Mouse (Mus musculus): ENCODE measurements around the gene Vegfd. TPM values are rescaled to one million over a fixed set of nuclear protein-coding genes. Genes with fewer than 3 reads are reported as not detected.

Gene Vegfd
- total RNA-seq, 2 experiments from 2014 or later, result 1.7 to 4.2 TPM

Other genes with a start within 250 kb of the Vegfd start
- gene Ace2, start 234.0 kb upstream of the Vegfd start, total RNA-seq (2021), result 1 to 10 TPM; 1.6 to 1.7 TPM
- under 1 TPM; 0.61 to 0.74 TPM for gene Bmx, start 115.2 kb upstream of the Vegfd start, total RNA-seq (2021)
- gene Pir, start 104.0 kb upstream of the Vegfd start, total RNA-seq (2021), result 1 to 10 TPM; 5.2 to 5.9 TPM
- 1 to 10 TPM; 7.7 to 7.9 TPM for gene Piga, start 46.4 kb downstream of the Vegfd start, total RNA-seq (2021)
- 1 to 10 TPM; 1.3 to 3.2 TPM for gene Asb11, start 63.6 kb downstream of the Vegfd start, total RNA-seq (2021)
- not detected for gene Asb9, start 132.9 kb downstream of the Vegfd start, total RNA-seq (2021)

Data from layer of hippocampus, postnatal 25 days (tissue).